Mouse (Mus musculus) adrenal gland, postnatal 4 days (tissue): ENCODE data around the gene Apobec4. TPM values are rescaled to one million over a fixed set of nuclear protein-coding genes. Genes with fewer than 3 reads are reported as not detected.

Experiments
- DNase-seq, 2 experiments: peaks; one replicate each; pipeline ENCODE4 v3.0.0; 2021 to 2022; ENCODE audit warnings: low spot score in 2 of 2, mixed read lengths in 2 of 2
- long read RNA-seq, 2 experiments: library from polyadenylated mRNA; stranded (forward); transcript quantifications; one replicate each; pipeline ENCODE4 v2.0.0; 2021
- total RNA-seq, 2 experiments: library from RNA; stranded (reverse); gene quantifications; 2 replicates each; pipeline ENCODE4 v1.2.3; 2021

Apobec4 gene
- not detected for total RNA-seq
- long read RNA-seq, experiment 1, result 0 reads
- long read RNA-seq, experiment 2, result 0 reads

- DNase-seq, result no peak
Measured at GRCm38 (mm10) chr1:152750312-152750965, at the start of gene Apobec4. Gene Apobec4 (plus strand): TSS chr1:152750551.

- no peak for DNase-seq
Measured at GRCm38 (mm10) chr1:152701066-152701465, 49.3 kb upstream of the Apobec4 start.

GRCm38 (mm10) chr1:152702920-152703319, 47.4 kb upstream of the Apobec4 start:
- DNase-seq, result no peak

- no peak for DNase-seq
Measured at GRCm38 (mm10) chr1:152703941-152704340, 46.4 kb upstream of the Apobec4 start.

- DNase-seq, result no peak
Measured at GRCm38 (mm10) chr1:152707560-152707959, 42.8 kb upstream of the Apobec4 start.

- no peak for DNase-seq
Measured at GRCm38 (mm10) chr1:152711037-152711436, 39.3 kb upstream of the Apobec4 start.

- no peak for DNase-seq
Measured at GRCm38 (mm10) chr1:152713924-152714323, 36.4 kb upstream of the Apobec4 start.

- DNase-seq, result no peak
Measured at GRCm38 (mm10) chr1:152714405-152714804, 35.9 kb upstream of the Apobec4 start.

GRCm38 (mm10) chr1:152717329-152717728, 33.0 kb upstream of the Apobec4 start:
- DNase-seq, result no peak

GRCm38 (mm10) chr1:152718200-152718599, 32.2 kb upstream of the Apobec4 start:
- no peak for DNase-seq

GRCm38 (mm10) chr1:152720969-152721368, 29.4 kb upstream of the Apobec4 start:
- DNase-seq, result no peak

GRCm38 (mm10) chr1:152721535-152722198, 28.7 kb upstream of the Apobec4 start:
- no peak for DNase-seq

- DNase-seq, result no peak
Measured at GRCm38 (mm10) chr1:152724286-152724685, 26.1 kb upstream of the Apobec4 start.

GRCm38 (mm10) chr1:152726095-152726494, 24.3 kb upstream of the Apobec4 start:
- no peak for DNase-seq

- no peak for DNase-seq
Measured at GRCm38 (mm10) chr1:152727604-152728236, 22.6 kb upstream of the Apobec4 start.

- DNase-seq, result no peak
Measured at GRCm38 (mm10) chr1:152738793-152739192, 11.6 kb upstream of the Apobec4 start.

- DNase-seq, result no peak
Measured at GRCm38 (mm10) chr1:152739374-152739773, 11.0 kb upstream of the Apobec4 start.

GRCm38 (mm10) chr1:152743095-152743826, 7.1 kb upstream of the Apobec4 start:
- no peak for DNase-seq

GRCm38 (mm10) chr1:152746426-152746825, 3.9 kb upstream of the Apobec4 start:
- DNase-seq, result peak; percentile 54 to 59

- no peak for DNase-seq
Measured at GRCm38 (mm10) chr1:152749276-152749675, 1.1 kb upstream of the Apobec4 start.

- no peak for DNase-seq
Measured at GRCm38 (mm10) chr1:152761791-152762190, 11.4 kb downstream of the Apobec4 start.
